Mouse (Mus musculus) intestine, embryonic 15.5 days (tissue): ENCODE measurements around the gene Abhd11. TPM values are rescaled to one million over a fixed set of nuclear protein-coding genes. Genes with fewer than 3 reads are reported as not detected.
A peak's percentile ranks its signal among the peaks of the same experiment; 100 is the strongest.

Source experiments
- ATAC-seq: fragments of 200-750 bp; cut with Nextera tagmentation; 2 replicates; pipeline ENCODE4 v1.8.0; 2017; ENCODE audit warnings: moderate TSS enrichment, moderate library complexity
- H3K27ac ChIP-seq: fragments of 300-500 bp; sonication (generic); 2 replicates; pipeline ENCODE4 v1.5.1; 2015; ENCODE audit warnings: mild to moderate bottlenecking, inconsistent platforms
- H3K27me3 ChIP-seq: fragments of 300-500 bp; sonication (generic); replicated peaks from 2 replicates; pipeline ENCODE4 v1.6.1; 2015; ENCODE audit warnings: inconsistent platforms
- H3K36me3 ChIP-seq: fragments of 300-500 bp; sonication (generic); 2 replicates; pipeline ENCODE4 v1.6.1; 2015; ENCODE audit warnings: inconsistent platforms
- H3K4me1 ChIP-seq: fragments of 300-500 bp; sonication (generic); replicated peaks from 2 replicates; pipeline ENCODE4 v1.6.1; 2015; ENCODE audit warnings: inconsistent platforms
- H3K4me2 ChIP-seq: fragments of 300-500 bp; sonication (generic); replicated peaks from 2 replicates; pipeline ENCODE4 v1.6.1; 2015; ENCODE audit warnings: mild to moderate bottlenecking, inconsistent platforms
- H3K4me3 ChIP-seq: fragments of 300-500 bp; sonication (generic); replicated peaks from 2 replicates; pipeline ENCODE4 v1.5.1; 2015; ENCODE audit warnings: inconsistent platforms
- H3K9ac ChIP-seq: fragments of 300-500 bp; sonication (generic); 2 replicates; pipeline ENCODE4 v1.6.1; 2015; ENCODE audit warnings: inconsistent platforms
- H3K9me3 ChIP-seq: fragments of 300-500 bp; sonication (generic); 2 replicates; pipeline ENCODE4 v1.6.1; 2016; ENCODE audit warnings: inconsistent platforms
- WGBS: fragments of 180-500 bp; shearing (Covaris S2); methylation state at CpG from one replicate; pipeline ENCODE4 v1.1.7; 2015; 5-methylcytosine and 5-hydroxymethylcytosine counted together
- polyA plus RNA-seq: library from polyadenylated mRNA; unstranded; fragments of >200 nt; fragmentation: Nextera tagmentation; extraction: Ambion mirVana; gene quantifications from 2 replicates; pipeline ENCODE4 v1.2.1, GENCODE M21; 2015

Gene Abhd11
- polyA plus RNA-seq, 1 experiment from 2014 or later = 96.0 TPM

DNA sequence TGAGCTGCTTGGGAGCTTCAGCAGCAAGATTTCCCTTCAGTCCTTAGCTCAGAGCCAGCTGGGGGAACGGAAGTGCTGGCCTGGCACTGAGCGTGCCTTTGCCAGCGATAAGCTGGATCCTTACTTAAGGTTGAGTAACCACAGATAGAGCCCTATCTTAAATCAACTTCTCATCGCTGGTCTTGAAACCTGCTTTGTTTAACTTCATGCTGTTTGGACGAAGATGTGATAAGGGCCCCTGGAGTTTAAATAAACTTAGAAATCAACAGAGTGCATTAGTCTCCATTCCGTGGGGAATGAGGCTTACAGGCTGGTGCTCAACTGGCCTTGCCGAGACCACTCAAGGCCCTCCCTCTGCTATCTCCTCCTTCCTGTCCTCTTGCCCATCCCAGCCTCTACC lies 34.7 kb upstream of the Abhd11 start:
- WGBS = 13% methylated on average over 7 of the region's 7 CpGs
- H3K4me3 ChIP-seq = no peak overlapping the region
- ATAC-seq = peak; percentile 52; the same call in 1 of the 2 replicates
- H3K27ac ChIP-seq = peak overlapping the region; percentile 44; the same call in 1 of the 2 replicates
- no peaks in the 10 kb centered on the region for H3K9me3 ChIP-seq
- H3K36me3 ChIP-seq = no peaks in the 10 kb centered on the region
- 0 out of 2 replicates have a peak, but pooled peaks cover 7% of the 10 kb centered on the region for H3K4me1 ChIP-seq
- H3K4me2 ChIP-seq = no peak overlapping the region
- no peak overlapping the region for H3K9ac ChIP-seq
- H3K27me3 ChIP-seq = no peaks in the 10 kb centered on the region

DNA sequence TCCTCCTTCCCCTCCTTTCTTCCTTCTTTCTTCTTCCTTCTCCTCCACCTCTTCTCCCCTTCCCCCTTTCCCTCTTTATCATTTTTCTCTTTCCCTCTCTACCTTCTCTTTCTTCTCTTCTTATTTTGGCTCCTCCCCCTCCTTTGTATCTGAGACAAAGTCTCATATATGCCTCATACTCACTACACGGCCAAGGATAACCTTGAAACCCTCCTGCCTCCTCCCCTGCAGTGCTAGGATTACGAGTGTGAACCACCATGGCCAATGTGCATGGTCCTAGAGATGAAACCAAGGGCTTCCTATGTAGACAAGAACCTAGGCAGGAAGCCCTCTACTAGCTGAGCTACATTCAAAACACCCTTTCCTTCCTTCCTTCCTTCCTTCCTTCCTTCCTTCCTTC lies 34.0 kb upstream of the Abhd11 start:
- Histone ChIP-seq H3K27me3 (no peaks in the 10 kb centered on the region), H3K4me3 (no peak overlapping the region), H3K36me3 (no peaks in the 10 kb centered on the region), H3K4me2 (no peak overlapping the region), H3K9ac (no peak overlapping the region), H3K4me1 (0 out of 2 replicates have a peak, but pooled peaks cover 7% of the 10 kb centered on the region), H3K9me3 (no peaks in the 10 kb centered on the region), H3K27ac (no peak overlapping the region)
- ATAC-seq = no peak
- 39% methylated on average over 2 of the region's 2 CpGs for WGBS

DNA sequence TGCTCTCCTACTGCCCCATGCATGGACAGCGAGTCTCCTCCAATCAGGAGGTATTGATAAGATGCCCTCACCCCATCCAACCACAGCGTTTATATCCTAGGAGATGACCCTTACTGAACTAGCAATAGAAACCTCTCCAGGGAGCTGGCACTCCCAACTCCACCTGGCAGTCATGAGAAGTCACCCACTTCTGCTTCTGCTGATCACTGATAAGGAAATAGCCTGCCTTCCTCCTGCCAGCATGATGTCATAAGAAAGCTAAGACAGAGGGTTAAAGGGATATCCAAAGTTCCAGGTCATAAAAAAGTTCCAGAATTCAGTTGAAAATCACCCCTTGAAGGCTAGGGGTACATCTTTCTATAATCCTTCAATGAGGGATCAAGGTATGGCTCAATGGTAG lies 32.8 kb upstream of the Abhd11 start:
- 0 out of 2 replicates have a peak, but pooled peaks have one; percentile 34 for ATAC-seq
- no peaks in the 10 kb centered on the region for H3K27me3 ChIP-seq
- H3K36me3 ChIP-seq = no peaks in the 10 kb centered on the region
- 0 out of 2 replicates have a peak, but pooled peaks cover 7% of the 10 kb centered on the region for H3K4me1 ChIP-seq
- no peak overlapping the region for H3K4me3 ChIP-seq
- no peaks in the 10 kb centered on the region for H3K9me3 ChIP-seq
- H3K27ac ChIP-seq = no peak overlapping the region
- H3K4me2 ChIP-seq = no peak overlapping the region
- no peak overlapping the region for H3K9ac ChIP-seq
- WGBS = 81% methylated on average over 2 of the region's 2 CpGs

DNA sequence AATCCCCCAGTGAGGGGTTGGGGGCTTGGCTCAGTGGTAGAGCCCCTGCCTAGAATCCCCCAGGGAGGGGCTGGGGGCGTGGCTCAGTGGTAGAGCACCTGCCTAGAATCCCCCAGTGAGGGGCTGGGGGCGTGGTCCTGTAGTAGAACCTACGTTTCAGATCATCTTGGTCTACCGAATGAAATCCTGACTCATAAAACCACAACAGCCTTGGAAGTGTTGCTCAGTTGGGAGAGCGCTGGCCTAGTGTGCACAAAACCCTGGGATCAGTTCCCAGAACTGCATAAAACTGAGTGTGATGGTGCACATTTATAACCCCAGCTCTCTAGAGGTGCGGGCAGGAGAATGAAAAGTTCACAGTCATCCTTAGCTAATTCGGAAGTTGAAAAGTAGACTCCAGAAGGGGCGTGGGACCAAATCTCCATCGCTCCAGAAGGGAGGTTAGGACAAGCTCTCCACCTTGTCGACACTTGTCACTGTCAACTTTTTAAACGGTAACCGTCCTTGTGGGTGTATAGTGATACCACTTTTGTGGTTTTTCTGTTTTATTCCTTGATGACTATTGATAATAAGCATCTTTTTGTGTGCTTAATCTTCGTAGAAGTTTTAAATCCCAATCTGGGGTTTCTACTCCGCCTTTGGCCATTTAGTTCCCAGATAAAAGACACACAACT lies 32.2 kb upstream of the Abhd11 start:
- Histone ChIP-seq H3K9ac (no peak overlapping the region), H3K27me3 (no peaks in the 10 kb centered on the region), H3K9me3 (no peaks in the 10 kb centered on the region), H3K4me3 (no peak overlapping the region), H3K36me3 (no peaks in the 10 kb centered on the region), H3K27ac (no peak overlapping the region), H3K4me1 (0 out of 2 replicates have a peak, but pooled peaks cover 7% of the 10 kb centered on the region), H3K4me2 (no peak overlapping the region)
- no peak for ATAC-seq
- 82% methylated on average over 14 of the region's 14 CpGs for WGBS

- Histone ChIP-seq H3K36me3 (no peaks in the 10 kb centered on the region), H3K27ac (no peak overlapping the region), H3K9ac (no peak overlapping the region), H3K4me2 (no peak overlapping the region), H3K27me3 (no peaks in the 10 kb centered on the region), H3K4me3 (no peak overlapping the region), H3K4me1 (0 out of 2 replicates have a peak, but pooled peaks cover 7% of the 10 kb centered on the region), H3K9me3 (no peaks in the 10 kb centered on the region)
- 74% methylated on average over 4 of the region's 4 CpGs for WGBS
- no peak for ATAC-seq
These were observed 31.1 kb upstream of the Abhd11 start for GRCm38 (mm10) chr5:134977837-134978236.

DNA sequence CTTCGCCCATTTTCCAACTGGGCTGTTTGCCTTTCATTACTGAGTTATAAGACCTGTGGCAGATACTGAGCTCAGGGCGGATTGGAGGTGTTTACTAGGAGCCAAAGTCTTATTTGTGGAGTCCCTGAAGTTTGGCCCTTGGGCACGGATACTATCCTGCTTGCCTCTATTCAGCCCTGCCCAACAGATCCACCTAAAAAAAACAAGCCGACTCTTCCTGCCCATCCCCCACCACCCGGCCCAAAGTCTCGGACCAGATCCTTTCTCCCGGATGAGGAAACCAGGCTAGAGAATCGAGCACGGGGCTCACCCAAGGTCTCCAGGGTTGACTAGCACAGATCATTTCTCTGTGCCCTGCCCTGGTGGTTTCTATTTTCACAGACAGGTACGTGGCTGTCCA lies 27.8 kb upstream of the Abhd11 start:
- peak overlapping the region; percentile 31 for H3K4me2 ChIP-seq
- H3K27ac ChIP-seq = peak overlapping the region; percentile 44
- H3K36me3 ChIP-seq = no peaks in the 10 kb centered on the region
- no peak overlapping the region for H3K9ac ChIP-seq
- no peaks in the 10 kb centered on the region for H3K9me3 ChIP-seq
- H3K27me3 ChIP-seq = peaks cover 17% of the 10 kb centered on the region
- 46% methylated on average over 10 of the region's 10 CpGs for WGBS
- H3K4me3 ChIP-seq = no peak overlapping the region
- peaks cover 13% of the 10 kb centered on the region for H3K4me1 ChIP-seq
- no peak for ATAC-seq

DNA sequence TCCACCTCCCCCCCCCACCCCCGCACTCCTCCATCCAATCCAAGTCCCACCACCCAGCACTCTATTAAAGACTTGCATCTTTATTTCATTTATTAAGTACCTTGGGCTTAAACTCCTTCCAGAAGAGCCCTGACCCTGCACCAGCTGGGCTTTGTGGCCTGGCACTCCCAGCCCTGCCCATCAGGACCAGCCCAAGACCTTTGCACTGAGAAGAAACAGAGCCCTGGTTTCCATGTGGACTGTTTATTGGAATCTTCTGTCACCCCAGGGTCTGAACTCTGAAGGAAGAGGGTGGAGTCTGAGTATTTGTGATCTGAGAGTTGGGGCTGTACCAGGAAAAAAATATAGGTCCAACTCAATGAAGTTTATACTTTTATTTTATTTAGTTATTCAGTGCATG lies 25.8 kb upstream of the Abhd11 start:
- Histone ChIP-seq H3K27me3 (peaks cover 36% of the 10 kb centered on the region), H3K9me3 (no peaks in the 10 kb centered on the region), H3K4me2 (no peak overlapping the region), H3K27ac (no peak overlapping the region), H3K9ac (no peak overlapping the region), H3K36me3 (no peaks in the 10 kb centered on the region), H3K4me1 (peaks cover 13% of the 10 kb centered on the region), H3K4me3 (no peak overlapping the region)
- no peak for ATAC-seq
- 78% methylated on average over 1 of the region's 1 CpGs for WGBS

DNA sequence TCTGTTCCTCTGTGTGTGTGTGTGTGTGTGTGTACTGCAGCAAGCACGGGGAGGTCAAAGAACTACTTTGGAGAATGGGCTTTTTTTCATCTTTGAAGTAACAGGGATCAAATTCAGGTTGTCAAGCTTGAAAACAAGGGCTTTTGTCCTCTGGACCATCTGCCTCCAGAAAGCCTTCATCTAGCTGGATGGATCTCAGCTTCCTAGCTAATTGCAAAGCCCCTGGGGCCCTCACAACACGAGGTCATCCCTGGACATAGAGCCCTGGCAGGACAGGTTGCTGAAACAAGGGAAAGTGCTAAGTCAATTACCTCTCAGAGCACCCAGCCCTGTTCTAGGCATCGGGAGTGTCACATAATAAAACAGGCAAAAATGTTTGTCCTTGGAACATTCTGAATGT lies 25.2 kb upstream of the Abhd11 start:
- peaks cover 13% of the 10 kb centered on the region for H3K4me1 ChIP-seq
- H3K9ac ChIP-seq = no peak overlapping the region
- H3K27ac ChIP-seq = peak overlapping the region; percentile 60; the same call in 1 of the 2 replicates
- no peak for ATAC-seq
- WGBS = 27% methylated on average over 3 of the region's 3 CpGs
- H3K36me3 ChIP-seq = no peaks in the 10 kb centered on the region
- H3K4me3 ChIP-seq = no peak overlapping the region
- H3K27me3 ChIP-seq = peaks cover 36% of the 10 kb centered on the region
- H3K9me3 ChIP-seq = no peaks in the 10 kb centered on the region
- H3K4me2 ChIP-seq = no peak overlapping the region

DNA sequence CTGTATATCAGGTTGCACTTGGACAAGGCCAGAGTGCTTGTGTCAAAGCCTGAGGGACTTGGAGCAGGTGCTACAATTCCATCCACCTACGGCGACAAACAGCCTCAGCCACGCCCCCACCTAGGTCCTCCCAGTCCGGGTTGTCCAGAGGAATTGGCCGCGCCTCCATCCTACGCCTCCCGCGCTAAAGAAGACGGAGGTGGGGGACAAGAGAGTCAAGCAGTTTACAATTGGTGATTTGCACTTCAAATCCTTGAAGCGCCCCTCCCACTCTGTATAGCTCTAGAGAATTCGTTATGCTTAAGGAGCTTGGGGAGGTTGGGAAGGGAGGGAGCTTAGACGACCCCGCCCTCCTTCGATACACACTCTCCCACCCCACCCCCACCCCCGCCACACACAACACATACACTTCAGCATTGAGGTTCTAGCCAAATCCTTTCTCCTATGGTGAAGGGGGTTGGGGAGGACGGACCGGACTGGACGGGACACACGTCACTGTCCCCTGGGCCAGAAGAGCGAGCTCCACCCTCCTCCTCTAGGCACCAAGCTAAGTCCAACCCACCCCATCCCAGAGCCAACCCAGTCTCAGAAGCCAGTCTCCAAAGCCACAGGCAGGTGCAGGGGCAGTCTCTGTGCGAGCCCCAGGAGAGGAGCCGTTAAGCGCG lies 23.2 kb upstream of the Abhd11 start, which contains the start of gene Cldn3:
Gene Cldn3 (plus strand): TSS at position 582 of the 665 bp plus-strand sequence.
- H3K27ac ChIP-seq = peak within 1 kb of the TSS; percentile 90
- ATAC-seq = peak; percentile 91
- H3K9ac ChIP-seq = peak within 1 kb of the TSS; percentile 58
- peak within 1 kb of the TSS; percentile 59 for H3K4me2 ChIP-seq
- H3K4me1 ChIP-seq = peaks cover 13% of the 10 kb centered on the region
- WGBS = under 1% methylated on average over 25 of the region's 25 CpGs
- peaks cover 36% of the 10 kb centered on the region for H3K27me3 ChIP-seq
- H3K9me3 ChIP-seq = no peaks in the 10 kb centered on the region
- H3K4me3 ChIP-seq = peak within 1 kb of the TSS; percentile 46
- H3K36me3 ChIP-seq = no peaks in the 10 kb centered on the region

GRCm38 (mm10) chr5:134986298-134987268 lies 22.4 kb upstream of the Abhd11 start:
- Histone ChIP-seq H3K4me2 (peak overlapping the region; percentile 59), H3K4me1 (peaks cover 13% of the 10 kb centered on the region), H3K27ac (peak overlapping the region; percentile 90), H3K36me3 (no peaks in the 10 kb centered on the region), H3K9ac (peak overlapping the region; percentile 58), H3K27me3 (peaks cover 36% of the 10 kb centered on the region), H3K9me3 (no peaks in the 10 kb centered on the region), H3K4me3 (peak overlapping the region; percentile 46)
- 4% methylated on average over 79 of the region's 79 CpGs for WGBS
- peak; percentile 19 for ATAC-seq

DNA sequence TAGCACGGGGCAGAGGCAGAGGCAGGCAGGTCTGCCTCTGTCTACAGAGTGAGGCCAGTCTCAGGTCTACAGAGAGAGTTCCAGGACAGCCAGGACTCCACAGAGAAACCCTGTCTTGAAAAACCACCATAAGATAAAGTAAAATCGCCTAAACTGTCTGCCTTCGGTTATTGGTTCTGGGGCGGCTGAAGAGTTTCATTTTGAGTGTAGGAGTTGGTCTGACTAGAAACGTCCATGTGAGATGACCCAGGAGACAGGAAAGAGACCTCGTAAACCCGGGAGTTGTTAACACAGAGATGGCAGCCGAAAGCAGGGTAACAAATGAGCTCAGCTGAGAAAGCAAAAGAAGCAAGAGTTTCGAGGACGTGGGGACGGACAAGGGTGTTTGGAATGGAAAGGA lies 19.8 kb upstream of the Abhd11 start:
- peaks cover 36% of the 10 kb centered on the region for H3K27me3 ChIP-seq
- peak overlapping the region; percentile 47 for H3K4me2 ChIP-seq
- ATAC-seq = no peak
- peak overlapping the region; percentile 21 for H3K4me3 ChIP-seq
- 45% methylated on average over 11 of the region's 11 CpGs for WGBS
- peaks cover 13% of the 10 kb centered on the region for H3K4me1 ChIP-seq
- no peaks in the 10 kb centered on the region for H3K9me3 ChIP-seq
- H3K9ac ChIP-seq = 0 out of 2 replicates have a peak overlapping the region, but pooled peaks have one; percentile 6
- H3K36me3 ChIP-seq = no peaks in the 10 kb centered on the region
- peak overlapping the region; percentile 29; the same call in 1 of the 2 replicates for H3K27ac ChIP-seq

DNA sequence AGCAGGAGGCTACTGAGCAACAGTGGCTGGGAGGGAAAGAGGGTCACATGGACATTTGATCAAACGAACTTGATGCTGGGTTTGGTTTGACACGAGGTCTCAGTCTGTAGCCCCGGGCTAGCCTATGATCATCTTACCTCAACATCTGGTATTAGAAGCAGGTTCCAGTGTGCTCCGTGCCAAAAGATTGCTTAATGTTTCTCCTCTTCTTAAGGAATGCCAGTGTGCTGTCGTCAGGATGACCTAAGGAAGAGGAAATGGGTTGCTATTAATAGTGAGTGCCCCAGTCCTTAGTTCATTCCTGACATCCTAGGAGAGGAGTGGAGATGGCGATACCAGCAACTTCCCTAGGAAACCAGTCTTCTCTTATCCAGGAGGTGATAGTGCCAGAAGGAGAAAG lies 19.2 kb upstream of the Abhd11 start:
- peaks cover 34% of the 10 kb centered on the region for H3K27me3 ChIP-seq
- H3K36me3 ChIP-seq = no peaks in the 10 kb centered on the region
- no peaks in the 10 kb centered on the region for H3K9me3 ChIP-seq
- no peak for ATAC-seq
- H3K4me1 ChIP-seq = peaks cover 11% of the 10 kb centered on the region
- H3K4me3 ChIP-seq = no peak overlapping the region
- H3K27ac ChIP-seq = no peak overlapping the region
- no peak overlapping the region for H3K9ac ChIP-seq
- H3K4me2 ChIP-seq = peak overlapping the region; percentile 47
- 59% methylated on average over 6 of the region's 6 CpGs for WGBS
